Mouse (Mus musculus): ENCODE results near the gene Tmem260.

The Tmem260 gene

DNA sequence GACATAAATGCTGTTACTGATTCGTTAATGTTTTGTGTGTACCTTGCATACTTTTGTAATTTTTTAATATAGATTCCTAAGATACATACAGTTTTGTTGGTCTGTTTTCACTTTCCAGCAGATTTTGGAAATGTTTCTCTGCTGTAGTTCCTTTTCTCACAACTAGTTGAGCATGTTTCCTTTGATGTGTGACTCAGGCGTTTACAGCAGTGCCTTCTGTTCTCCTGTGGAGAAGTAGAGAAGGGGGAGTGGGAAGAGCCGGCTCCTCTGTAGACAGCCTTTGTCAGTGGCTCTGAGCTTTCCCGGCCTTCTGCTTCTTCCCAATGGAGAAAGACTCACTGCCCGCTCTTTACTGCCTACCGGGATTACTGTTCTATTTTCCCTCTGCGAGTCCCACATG, 35.7 kb downstream of the Tmem260 start:
- in situ Hi-C loops (cut with MseI, MboI): no loop called here

DNA sequence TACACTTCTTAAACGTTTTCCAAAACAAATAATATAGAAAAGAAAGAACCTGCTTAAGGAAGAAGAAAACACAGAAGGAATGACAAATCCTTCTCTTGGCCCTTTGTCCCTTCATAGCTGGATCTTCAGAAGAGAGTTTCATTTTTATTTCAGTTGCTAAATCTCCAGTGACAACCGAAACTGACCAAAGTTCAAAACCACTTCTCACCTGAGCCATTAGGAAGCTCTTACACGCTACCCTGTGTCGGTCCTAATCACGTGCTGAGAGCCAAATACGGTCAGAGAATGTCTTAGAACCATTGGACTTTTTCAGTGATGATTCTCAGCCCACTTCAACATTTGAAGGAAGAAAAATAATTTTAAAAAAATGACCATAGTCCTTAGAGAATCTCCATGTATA, 36.8 kb downstream of the Tmem260 start:
- in situ Hi-C loops (cut with MseI, MboI): no loop called here

DNA sequence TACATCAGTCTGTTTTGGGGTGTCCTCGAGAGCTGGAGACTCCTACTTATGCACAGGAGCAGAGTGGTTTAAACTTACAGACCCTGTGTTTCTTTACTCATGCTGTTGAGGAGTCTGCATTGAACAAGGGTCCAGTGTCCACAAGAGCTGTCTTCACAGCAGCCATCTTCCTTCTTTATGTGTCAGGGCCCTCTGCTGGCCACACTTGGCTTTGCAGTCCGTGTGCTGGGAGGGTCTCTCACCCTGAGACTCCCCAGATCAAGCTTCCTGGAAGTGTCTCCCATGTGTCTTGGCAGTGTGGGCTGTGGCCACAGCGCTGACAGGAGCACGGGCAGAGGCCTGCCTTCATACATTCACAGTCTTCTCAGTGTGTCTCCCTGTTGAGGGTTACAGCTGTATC, 48.0 kb downstream of the Tmem260 start:
- in situ Hi-C loops (cut with MseI, MboI): loop anchor here (5.0 kb wide), 1 partner anchor 122 kb away; no protein-coding TSS in a partner anchor

DNA sequence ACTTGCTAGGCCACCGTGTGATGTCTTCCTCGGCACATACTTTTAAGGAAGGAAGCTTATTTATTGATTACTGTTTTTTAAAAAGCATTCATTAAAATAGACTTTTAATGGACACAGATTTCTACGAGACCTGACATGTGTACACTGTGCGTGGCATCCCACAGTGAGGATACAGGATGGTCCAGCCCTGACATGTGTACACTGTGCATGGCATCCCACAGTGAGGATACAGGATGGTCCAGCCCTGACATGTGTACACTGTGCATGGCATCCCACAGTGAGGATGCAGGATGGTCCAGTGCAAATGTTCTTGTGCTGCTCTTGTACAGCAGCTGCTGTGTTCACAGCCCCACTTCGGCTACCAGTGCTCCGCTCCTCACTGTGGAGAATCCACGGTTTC, 56.6 kb downstream of the Tmem260 start:
- in situ Hi-C loops (cut with MseI, MboI): no loop called here

DNA sequence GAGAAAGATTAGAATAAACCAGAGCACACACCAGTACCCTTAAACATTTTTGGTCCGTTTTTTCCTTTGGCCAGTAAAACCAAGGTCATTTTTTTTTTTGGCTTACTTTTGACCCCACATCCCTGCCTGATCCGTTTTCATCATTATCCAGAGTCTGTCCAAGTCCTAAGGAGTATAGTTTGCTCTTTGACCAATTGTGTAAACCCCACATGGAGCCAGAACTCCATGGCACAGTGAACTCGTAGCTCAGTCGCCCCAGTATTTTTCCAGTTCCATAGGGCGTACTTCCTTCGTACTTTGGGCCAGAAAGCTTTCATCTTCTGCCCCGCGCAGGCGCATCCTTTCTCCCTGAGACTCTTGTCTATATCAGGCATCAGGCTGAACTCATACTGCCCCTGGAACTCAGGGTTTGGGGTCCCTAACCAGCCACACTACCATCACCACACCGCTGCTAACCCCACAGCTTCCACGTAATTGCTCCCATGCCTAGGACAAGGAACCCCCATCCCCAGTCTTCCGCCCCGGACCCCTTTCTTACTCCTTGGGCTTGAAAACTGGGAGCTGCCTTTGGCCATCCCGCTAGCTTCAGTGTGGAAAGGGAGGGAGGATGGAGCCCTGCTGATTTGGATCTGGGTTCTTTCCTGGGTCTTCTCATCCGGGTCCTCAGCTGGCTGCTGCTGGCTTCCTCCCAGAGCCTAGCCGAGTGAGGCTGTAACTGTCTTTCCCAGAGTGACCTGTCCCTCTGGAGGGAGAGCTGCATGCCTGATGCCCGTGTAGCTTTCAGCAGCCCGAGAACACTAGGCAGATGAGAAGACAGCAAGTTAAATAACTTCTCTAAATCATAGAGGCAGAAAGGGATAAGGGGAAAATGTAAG, 58.0 kb downstream of the Tmem260 start:
- in situ Hi-C loops (cut with MseI, MboI): no loop called here

DNA sequence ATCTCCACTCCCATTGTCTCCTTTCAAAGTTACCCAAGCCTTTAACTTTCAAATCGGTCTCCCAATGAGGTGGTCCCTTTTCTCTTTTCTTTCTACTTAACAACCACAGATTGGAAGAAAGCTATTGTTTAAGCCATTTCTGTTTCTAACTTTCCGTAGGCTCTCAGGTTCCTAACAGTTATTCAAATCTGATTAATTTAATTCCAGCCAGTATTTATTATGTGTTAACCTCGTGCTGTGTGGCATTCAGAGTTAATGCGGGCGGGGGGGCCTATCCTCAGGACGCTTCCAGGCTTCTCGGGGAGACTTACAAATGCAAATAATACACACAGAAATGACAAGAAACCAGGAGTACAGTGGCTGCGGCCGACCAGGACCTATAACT, 58.6 kb downstream of the Tmem260 start:
- in situ Hi-C loops (cut with MseI, MboI): no loop called here

DNA sequence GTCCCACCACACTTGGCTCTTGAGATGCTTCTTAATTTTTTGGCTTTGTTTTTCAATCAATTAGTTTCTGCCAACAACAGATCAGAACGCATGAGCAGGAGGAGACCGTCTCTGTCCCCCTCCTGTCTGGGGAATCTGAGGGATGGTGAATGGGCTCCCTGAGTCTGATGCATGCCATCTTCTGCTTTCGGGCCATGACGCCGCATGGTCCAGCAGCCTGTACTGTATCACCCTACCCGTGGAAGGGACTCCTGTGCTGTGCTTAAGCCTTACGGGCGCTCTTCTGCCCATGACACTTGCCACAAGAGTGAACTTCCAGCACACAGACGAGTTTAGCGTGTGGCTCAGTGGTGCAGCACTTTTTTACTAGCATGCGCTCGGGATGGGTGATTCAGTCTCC, 59.7 kb downstream of the Tmem260 start:
- in situ Hi-C loops (cut with MseI, MboI): no loop called here

DNA sequence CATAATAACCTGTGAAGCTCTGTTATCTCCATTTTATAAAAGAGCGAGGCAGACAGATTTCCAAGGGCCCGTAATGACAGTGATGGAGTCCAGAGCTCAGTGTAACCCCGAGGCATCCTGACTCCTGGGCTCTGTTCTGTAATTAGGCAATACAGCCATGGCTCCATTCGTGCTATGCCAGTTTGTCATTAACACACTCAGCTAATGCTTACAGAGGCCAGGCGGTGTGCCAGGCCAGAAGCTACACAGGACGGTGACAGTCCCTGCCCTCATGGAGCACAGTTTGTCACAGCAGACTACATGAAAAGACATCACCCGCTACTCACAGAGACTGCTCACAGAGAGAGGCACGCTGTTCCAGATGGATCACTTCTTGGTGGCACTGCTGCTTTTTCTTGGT, 61.5 kb downstream of the Tmem260 start:
- in situ Hi-C loops (cut with MseI, MboI): no loop called here

DNA sequence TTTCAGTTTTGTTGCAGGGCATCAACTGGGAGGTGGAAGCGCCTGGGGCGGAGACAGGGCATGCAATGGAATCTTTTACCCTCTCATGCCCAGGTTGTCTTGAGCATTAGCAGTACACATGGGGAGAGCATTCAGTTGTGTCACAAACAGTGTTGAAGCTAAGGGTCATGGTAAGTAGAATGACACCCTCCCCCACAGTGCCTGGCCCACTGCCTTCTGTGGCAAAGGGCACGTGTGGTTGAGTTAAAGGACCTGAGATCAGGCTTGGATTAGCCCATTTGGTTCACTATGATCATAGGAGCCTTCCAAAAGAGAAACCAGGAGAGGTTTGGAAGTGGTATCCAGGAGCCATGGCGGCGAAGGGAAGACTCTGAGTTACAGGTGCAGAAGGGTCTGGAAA, 63.2 kb downstream of the Tmem260 start:
- in situ Hi-C loops (cut with MseI, MboI): no loop called here

DNA sequence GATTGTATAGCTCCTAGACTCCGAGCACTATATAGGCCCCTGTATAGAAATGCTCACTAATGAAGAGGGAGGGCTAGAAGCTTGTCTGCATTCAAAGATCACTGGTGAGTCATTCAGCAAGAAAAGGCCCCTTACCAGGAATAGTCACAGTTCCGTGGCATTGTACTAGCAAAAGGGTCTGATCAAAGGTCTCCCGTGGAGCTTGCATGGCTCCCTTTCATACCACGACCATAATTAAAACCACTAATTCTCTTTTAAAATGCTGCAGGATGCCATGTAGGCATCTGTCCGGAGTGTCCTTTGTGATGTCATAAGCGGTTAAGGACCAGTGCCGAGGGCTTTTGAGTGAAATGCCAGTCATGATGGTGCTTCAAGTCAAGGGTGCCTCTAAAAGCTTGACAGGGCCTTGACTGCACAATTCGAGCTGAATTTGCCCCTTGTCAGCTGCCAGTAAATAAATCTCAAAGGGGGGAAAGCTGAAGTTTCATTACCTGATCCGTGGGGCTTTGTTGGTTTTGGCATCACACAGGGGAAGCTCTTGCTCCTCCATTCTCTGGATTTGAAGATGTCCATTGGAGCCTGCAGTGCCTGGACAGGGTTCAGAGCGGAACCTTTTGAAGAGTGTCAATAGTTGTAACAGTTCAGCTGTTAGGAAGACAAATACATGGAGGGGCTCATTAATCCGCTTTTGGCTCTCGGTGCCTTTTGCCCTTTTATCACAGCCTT, 67.3 kb downstream of the Tmem260 start:
- in situ Hi-C loops (cut with MseI, MboI): no loop called here

DNA sequence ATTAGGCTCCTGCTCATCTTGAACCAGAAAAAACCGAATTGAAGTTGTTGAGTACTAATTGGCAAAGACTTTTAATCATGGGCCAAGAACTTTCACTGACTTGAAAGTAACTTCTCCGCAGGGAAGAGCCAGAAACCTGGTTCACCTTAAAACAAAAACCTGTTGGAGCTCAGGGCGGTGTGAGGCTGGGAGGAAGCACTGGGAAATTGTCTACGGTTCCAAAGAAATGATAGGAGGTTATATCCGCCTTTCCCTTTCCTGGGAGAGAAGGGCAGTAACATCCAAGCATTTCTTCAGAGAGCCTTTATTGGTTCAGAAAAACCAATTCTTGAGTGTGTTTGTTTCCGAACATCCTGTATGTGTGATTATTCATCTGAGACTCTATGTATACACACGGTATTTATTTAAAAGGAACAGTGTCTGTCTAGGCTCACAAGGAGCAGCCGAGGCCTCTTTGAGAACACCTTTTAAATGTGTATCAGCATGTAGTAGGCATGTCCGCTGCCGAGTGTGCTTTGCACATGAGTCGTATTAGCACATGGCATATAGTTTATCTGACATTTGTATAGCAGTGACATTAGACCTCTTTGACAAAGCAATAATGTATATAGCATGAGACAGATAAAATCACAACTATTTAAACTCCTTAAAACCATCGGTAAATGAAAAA, 68.0 kb downstream of the Tmem260 start:
- in situ Hi-C loops (cut with MseI, MboI): no loop called here

DNA sequence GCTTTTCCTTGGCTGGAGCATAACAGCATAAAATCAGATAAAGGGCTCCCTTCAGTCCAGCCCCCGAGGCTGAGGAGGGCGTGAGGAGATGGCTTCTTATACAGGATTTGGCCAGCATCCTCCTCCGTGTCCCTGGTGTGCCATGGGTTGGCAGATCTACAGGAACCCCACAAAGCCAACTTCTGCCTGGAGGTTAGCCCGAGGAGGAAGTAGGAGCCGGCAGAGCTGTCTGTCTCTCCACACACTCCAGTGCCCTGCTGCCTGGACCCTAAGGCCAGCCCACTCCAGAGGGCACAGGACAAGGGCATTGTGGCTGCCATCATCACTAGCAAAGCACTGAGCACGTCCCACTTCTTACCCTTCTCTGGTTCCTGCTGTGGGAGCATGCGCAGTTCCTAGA, 68.7 kb downstream of the Tmem260 start:
- in situ Hi-C loops (cut with MseI, MboI): no loop called here

DNA sequence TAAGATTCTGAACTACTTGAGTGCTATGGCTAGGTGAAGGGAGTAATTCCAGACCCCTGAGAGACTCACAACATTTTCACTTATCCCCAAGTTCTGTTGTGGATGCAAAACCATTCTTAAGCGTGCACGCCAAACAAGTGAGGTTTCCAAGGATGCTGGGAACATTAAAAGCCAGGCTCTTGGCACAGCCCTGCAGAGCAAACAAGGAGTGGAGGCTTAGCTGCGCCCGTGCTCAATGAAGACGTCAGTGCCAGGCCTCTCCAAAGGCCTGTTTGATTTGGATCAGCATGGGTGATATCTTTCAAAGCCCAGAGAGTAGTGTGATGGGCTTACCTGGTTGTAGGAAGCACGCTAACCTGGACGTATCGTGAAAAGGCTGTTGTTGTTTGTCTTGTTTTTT, 69.6 kb downstream of the Tmem260 start:
- in situ Hi-C loops (cut with MseI, MboI): no loop called here

DNA sequence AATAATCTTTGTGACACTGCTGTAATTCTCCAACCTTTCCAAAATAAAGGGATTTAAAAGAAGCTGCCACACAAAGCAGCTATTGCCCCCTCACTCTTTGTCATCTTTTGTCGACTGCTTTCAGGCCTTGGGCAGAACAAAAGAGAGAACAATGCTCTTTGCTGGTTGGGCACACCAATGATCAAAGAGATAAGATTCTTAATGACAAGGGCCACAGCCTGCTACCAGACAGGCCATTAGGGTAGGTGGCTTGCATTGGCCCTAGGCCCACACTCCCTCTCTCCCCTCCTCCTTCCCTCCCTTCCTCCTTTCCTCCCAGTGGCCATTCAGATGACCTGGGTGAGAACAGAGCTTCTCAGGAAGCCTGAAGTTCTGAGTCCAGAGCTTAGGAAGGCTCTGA, 77.4 kb downstream of the Tmem260 start:
- in situ Hi-C loops (cut with MseI, MboI): no loop called here

DNA sequence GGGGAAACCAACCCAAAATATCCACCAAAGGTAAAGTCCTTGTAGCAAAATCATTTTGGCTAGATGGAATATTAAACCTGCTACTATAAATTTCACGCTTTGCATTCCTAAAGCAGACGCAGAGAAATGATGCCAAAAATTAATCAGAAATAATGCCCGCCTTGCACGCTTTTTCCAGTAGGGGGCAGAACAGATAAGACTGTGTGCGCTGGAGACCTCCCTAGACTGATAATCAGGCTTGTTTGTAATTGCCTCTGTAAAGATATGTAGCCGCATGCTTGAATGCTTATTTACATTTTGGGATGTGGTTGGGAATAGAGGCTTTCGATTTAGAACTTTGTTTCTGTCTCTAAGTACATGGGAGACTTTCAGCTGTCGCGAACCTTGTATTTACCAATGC, 78.2 kb downstream of the Tmem260 start:
- in situ Hi-C loops (cut with MseI, MboI): no loop called here

DNA sequence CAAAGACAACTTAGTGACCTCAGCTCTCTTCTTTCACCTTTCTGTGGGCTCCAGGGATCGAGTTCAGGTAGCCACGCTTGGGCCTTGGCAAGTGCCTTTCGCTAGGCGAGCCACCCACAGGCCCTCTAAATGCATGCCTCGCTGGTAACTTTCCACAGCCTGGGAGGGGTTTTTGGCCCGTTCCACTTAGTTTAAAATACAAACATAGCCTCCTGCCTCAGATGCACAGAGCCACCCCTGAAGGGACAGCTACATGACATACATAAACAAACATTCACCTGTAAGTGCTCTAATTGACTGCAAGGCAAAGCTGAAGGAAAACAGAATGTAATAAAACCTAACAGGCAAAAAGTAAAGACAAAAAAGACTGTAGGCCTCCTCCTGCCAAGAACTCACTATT, 79.1 kb downstream of the Tmem260 start:
- in situ Hi-C loops (cut with MseI, MboI): no loop called here

DNA sequence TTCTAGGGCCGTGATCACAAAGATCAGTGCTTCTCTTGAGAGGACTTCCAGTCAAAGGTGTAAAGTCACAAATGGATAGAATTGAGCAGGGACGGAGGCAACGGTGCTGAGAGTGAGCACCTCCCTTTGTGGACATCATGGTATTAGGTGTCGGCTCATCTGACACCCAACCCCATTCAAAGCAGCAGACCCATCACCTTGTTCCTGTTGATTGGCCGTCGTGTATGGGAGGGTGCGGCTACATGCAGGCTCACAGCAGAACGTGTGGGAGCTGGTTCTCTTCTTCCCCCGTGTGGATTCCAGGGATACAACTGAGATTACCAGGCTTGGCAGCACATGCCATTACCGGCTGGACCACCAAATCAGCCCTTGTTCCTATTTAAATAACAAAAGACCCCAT, 84.7 kb downstream of the Tmem260 start:
- in situ Hi-C loops (cut with MseI, MboI): no loop called here

DNA sequence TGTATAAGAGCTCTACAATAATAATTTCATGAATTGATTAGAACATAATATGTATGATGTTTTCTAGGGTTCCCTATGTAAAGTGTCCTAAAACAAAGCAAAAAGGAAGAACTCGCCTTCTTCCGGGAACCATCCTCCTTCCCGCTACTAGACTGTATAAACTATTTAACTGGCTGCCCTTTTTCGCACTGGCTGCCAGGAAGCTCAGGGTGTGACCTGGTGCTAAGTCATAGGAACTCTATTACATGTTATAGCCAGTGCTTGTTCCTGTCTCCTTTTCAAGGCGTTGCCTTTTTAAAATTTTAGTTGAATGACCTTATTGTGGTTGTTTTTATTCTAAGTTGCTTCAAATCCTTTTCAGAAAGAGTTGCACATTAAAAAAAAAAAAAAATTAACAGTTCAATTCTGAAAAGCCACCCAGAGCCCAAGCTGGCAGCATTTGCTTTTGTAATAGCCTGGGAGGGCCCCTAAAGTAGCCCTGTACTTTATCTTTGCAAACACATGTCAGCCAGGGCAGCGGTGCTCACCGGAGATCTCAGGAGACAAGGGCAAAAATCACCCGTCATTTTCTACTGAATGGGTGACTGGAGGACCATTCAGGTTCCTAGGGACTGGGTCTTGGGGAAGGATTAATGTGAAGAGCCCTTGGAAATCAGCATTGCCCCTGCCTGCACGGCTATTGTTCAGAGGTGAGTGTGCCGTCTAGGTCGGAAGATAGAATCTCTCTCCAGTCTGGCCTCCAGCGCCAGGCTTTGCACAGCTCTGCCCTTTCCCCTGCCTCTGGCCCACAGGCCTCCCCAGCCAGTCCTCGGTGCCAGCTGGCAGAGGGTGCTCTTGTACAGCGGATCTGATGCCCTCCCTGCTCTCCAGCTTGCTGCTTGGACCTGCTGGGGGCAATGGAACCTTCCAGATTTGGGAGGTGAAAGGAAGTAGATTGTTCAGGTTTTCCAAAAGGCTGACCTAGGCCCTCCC, 92.2 kb downstream of the Tmem260 start:
- in situ Hi-C loops (cut with MseI, MboI): no loop called here

DNA sequence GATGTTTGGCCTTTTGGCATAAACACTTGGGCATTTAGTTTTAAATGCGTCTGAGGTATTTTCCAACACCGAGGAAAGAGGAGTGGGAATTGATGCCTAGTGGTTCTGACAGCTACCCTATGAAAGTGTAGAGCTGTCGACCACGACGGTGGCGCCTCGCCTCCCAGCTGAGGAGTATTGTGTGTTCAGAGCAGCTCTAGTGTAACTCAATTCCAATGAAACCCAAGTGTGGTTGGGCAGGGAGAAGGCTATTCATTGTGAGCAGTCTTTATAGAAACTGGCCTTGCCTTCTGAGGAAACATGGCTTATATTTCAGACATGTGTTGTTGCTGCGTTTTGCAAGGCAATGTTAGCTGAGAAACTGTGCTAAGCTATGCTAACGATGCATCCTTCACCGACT, 99.2 kb downstream of the Tmem260 start:
- in situ Hi-C loops (cut with MseI, MboI): no loop called here

DNA sequence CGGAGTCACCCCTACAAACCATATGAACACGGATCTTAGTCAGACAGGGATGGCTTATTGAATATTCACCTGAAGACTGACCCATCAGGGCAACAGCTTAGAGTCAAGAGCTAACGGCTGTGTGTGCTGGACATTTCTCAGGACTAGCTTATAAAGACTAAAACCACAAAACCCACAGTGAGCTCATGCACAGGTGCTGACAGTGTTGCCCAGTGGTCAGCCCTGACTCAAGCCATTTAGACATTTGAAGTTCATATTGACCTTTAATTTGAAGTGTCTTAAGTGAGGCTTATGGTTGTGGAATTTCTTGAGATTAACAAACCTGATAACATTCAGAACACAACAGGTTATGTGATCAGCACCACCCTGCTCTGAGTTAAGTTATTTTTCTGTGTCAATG, 100.1 kb downstream of the Tmem260 start:
- in situ Hi-C loops (cut with MseI, MboI): no loop called here

DNA sequence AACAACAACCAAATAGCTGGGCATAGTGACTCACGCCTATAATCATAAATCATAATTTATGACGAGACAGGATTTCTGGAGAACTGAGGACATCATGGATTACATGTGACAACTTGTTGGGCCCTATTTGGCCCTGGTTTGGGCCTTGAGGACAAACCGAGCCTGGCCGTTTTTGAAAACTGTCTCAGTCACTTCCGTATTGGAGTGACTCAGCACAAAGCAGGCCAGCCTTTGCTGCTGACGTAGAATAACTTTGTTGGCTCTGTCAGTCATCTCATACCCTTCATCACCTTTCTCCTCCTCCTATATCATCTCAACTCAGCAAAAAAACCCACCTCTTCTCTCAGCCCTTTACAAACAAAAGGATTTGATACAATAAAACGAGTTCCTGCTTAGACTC, 103.8 kb downstream of the Tmem260 start:
- in situ Hi-C loops (cut with MseI, MboI): no loop called here

DNA sequence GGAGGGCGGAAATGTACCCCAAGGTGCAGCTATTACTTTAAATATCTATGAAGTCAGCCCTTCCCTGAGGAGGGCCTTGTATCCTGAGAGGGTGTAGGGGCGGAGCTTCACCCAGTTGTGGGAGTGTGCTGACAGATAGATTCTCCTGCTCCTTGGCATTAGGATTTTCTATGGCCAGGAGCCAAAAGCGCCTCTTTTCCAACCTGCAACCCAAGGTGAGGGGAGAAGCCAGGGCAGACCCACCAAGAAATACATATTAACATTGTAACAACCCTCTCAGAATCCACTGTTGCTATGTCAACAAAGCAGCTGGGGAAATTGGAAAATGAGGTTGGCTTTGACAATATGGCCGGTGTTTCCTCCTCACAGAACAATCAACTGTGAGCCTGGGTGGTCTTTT, 107.3 kb downstream of the Tmem260 start:
- in situ Hi-C loops (cut with MseI, MboI): no loop called here

All from mouse trophoblast stem cell (cell line).